Mouse (Mus musculus) CH12F3 (cell line): Measurements from ENCODE around the gene Iqgap2.

Experiments
- in situ Hi-C: fragments of 300-500 bp; cut with MboI; formaldehyde crosslinking; loops from 2 replicates; pipeline ENCODE4 v1.14.3; 2020; ENCODE audit warnings: low sequenced_read_pairs

The Iqgap2 gene

DNA sequence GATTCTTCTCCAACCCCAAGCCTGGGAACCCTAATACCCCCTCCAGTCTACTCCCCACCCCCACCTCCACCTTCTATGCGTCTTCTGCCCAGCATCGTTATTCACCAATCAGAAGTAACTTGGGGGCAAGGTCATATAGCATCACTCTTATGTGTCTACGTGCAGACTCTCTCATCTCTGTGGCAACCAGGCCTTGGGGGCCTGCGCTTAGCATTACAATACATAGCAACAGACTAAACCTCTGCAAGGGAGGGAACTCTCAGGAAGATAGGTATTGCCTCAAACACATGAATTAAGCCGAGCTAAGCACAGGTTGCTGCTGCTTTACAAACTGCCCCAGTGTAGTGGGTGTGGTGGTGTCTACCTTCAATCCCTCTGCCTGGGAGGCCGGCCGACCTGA is 295.0 kb downstream of the Iqgap2 start:
- in situ Hi-C loops, result no loop called here

DNA sequence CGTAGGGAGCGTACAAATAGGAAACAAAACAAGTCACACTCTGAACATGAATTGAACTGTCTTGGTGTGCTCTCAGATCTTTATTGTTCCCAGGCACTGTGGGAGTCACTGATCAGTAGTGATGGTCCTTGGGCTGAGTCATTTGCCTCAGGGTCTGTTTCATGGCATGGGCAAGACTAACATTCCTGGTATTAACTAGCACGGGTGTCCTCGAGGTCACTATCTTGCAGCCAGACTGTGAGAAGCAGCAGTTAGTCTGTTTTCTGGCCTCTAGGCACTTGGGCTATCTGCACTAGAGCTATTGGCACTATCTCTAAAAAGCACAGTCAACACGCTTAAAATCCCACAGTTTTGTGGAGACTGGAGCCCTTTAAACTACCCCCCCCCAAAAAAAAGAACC is 295.8 kb downstream of the Iqgap2 start:
- in situ Hi-C loops, result no loop called here

DNA sequence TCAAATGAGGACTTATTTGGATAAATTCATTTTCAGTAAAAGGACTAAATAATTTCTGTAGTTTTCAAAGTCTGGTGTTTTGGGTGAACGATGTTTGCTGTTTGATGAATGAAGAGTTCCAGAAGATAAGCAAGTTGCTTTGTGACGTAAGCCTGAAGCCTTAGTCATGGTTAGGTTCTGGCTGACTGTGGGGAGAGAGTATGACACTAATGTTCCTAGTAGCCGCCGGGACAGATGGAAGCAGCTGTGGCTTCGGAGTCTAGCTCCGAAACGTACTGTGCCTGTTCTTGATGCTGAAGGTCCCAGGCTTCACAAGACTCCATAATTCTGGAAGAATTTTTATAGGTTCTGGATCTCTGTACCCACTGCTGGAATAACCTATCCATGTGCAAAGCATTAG is 296.3 kb downstream of the Iqgap2 start:
- in situ Hi-C loops, result no loop called here

- in situ Hi-C loops, result no loop called here
Measured at GRCm38 (mm10) chr13:95592860-95593259, 298.9 kb downstream of the Iqgap2 start.

- in situ Hi-C loops, result no loop called here
Measured at GRCm38 (mm10) chr13:95591606-95592005, 300.1 kb downstream of the Iqgap2 start.

DNA sequence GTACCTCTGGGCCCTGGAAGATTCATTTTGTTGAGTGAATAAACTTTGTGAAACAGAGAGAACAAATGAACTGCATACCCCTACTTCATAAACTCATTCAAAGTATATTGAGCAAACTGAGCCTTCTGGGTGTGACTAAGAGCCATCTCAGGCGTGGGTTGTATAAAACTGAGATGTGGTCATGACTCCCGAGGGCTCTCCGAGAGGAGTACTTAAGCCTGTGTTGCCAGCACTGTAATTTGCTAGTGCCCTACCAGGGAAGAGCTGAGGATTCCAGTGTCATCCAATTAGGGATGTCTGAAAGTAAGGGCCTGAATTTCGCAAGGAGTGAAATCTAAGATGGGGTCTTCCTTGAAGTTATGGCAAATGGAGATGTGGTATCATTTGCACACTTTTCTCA is 304.1 kb downstream of the Iqgap2 start:
- in situ Hi-C loops, result no loop called here

DNA sequence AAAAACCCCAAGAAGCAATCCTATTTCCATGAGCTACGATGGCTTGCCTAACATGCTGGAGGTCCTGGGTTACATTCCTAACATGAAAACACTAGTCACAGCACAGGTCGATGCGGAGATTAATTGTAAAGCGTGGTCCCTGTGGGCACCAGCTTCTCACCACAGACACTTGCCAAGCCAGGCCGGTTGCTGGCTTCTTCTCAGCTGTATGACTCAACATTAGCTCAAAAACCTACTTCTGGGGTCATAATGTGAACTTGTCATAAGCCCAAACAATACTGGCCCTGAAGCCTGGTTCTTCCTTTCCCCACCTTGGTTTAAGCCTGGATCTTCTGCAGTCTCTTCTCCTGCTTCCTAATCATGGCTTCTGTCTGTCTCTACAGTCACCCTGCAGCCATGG is 306.8 kb downstream of the Iqgap2 start:
- in situ Hi-C loops, result no loop called here

- in situ Hi-C loops, result no loop called here
Measured at GRCm38 (mm10) chr13:95583237-95584189, 308.2 kb downstream of the Iqgap2 start.

DNA sequence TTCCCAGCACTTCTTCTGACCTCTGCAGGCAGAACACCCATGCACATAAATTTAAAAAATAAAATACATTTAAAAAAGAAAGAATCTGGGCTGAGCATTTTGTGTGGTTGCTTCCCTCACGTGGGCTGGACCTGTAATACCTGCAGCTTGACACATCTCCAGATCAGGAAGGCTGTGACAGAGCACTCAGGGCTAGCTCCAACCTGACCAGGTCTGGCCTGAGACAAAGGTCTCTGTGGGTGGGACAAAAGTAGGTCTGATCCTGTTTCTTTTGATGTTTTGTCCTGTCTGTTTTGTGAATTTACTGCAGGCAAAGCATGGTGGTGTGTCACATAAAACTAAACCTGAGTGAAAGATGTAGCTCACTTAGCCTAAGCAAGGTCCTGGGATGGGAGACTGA is 309.9 kb downstream of the Iqgap2 start:
- in situ Hi-C loops, result no loop called here

- in situ Hi-C loops, result no loop called here
Measured at GRCm38 (mm10) chr13:95578016-95578697, 313.6 kb downstream of the Iqgap2 start.
